ENCODE assay signal across 10 mouse cellular contexts in genomic region chr16:95573163-95573562, GRCm38 (mm10). TPM values are rescaled to one million over a fixed set of nuclear protein-coding genes. Genes with fewer than 3 reads are reported as not detected.
DNase-seq lines count a peak whose midpoint lies in the region; ATAC-seq and TF ChIP-seq lines count a peak whose summit lies in the region.
"Had no signal": no experiment of that assay in that cellular context is flagged by ENCODE, and none has a peak within 500 bp of the region (broad histone marks: within the 10 kb centered on the region; RNA-seq: fewer than 3 reads in every experiment).

No protein-coding gene starts in this region.

- 0 out of 2 replicates have a peak, but pooled peaks cover 4% of the 10 kb centered on the region for H3K36me3 ChIP-seq in limb, embryonic 14.5 days (ENCODE audit: control insufficient read depth, insufficient read depth, low read length)
- H3K36me3 ChIP-seq in forebrain, postnatal 0 days (ENCODE audit: insufficient read depth), result no peaks in the 10 kb centered on the region
- no peaks in the 10 kb centered on the region for H3K36me3 ChIP-seq in midbrain, embryonic 14.5 days (ENCODE audit: control insufficient read depth, insufficient read depth, low read length)

- peak; percentile 27; the same call in 1 of the 2 replicates for ATAC-seq in limb, embryonic 14.5 days (ENCODE audit: low FRiP score, low read depth)
- no peak for ATAC-seq in forebrain, postnatal 0 days
- no peak for ATAC-seq in megakaryocyte, adult 5-6 weeks (ENCODE audit: poor library complexity, severe bottlenecking)
- no peak for ATAC-seq in midbrain, embryonic 14.5 days (ENCODE audit: low FRiP score, low TSS enrichment)
- ATAC-seq: inflammation-experienced regulatory T-cells, adult 6 months had no signal

- WGBS in limb, embryonic 14.5 days, result 36% methylated on average over 13 of the region's 13 CpGs
- 65% methylated on average over 13 of the region's 13 CpGs for WGBS in forebrain, postnatal 0 days
- WGBS in midbrain, embryonic 14.5 days, result 81% methylated on average over 13 of the region's 13 CpGs

- DNase-seq in 3T3-L1 (ENCODE audit: low read depth, low spot score), result peak; percentile 22
- DNase-seq in Muller cell, postnatal 12 days (ENCODE audit: inconsistent ontology term), result peak; percentile 28
- DNase-seq in heart, postnatal 25 days (ENCODE audit: low spot score), result peak; percentile 23
- peak; percentile 47 for DNase-seq in limb, embryonic 14.5 days (ENCODE audit: low spot score)
- DNase-seq in forebrain, postnatal 0 days, result no peak
- no peak for DNase-seq in midbrain, embryonic 14.5 days
- DNase-seq: lung, embryonic 14.5 days; thymus, adult 18-20 months had no signal

- intact Hi-C loops in heart, postnatal 25 days (cut with DNase I), result loop anchor here (5.0 to 10.0 kb wide), 2 partner anchors 106 to 378 kb away; no protein-coding TSS in a partner anchor

- TF ChIP-seq POLR2A in limb, embryonic 14.5 days (IDR thresholded peaks at IDR 0.05; ENCODE audit: borderline replicate concordance, extremely low read depth, insufficient read depth, insufficient read length), result no peak

- H3K4me3 ChIP-seq in limb, embryonic 14.5 days (replicated peaks; ENCODE audit: low read length), result no peak overlapping the region
- no peak overlapping the region for H3K4me3 ChIP-seq in forebrain, postnatal 0 days (ENCODE audit: low read depth, low read length)
- H3K4me3 ChIP-seq in midbrain, embryonic 14.5 days (replicated peaks; ENCODE audit: low read depth, low read length), result no peak overlapping the region

- H3K9ac ChIP-seq in limb, embryonic 14.5 days (ENCODE audit: low read depth, low read length, severe bottlenecking), result peak overlapping the region; percentile 4; the same call in 1 of the 2 replicates
- no peak overlapping the region for H3K9ac ChIP-seq in forebrain, postnatal 0 days
- H3K9ac ChIP-seq in midbrain, embryonic 14.5 days (replicated peaks; ENCODE audit: low read length), result no peak overlapping the region
- H3K9ac ChIP-seq: lung, embryonic 14.5 days had no signal

- H3K9me3 ChIP-seq in limb, embryonic 14.5 days (ENCODE audit: control insufficient read depth, low read length), result no peaks in the 10 kb centered on the region
- no peaks in the 10 kb centered on the region for H3K9me3 ChIP-seq in forebrain, postnatal 0 days (ENCODE audit: low read length)
- no peaks in the 10 kb centered on the region for H3K9me3 ChIP-seq in midbrain, embryonic 14.5 days (ENCODE audit: control insufficient read depth, low read length)

- peaks cover 43% of the 10 kb centered on the region for H3K4me1 ChIP-seq in limb, embryonic 14.5 days (ENCODE audit: control insufficient read depth, insufficient read depth, low read length)
- H3K4me1 ChIP-seq in forebrain, postnatal 0 days (ENCODE audit: insufficient read depth), result no peaks in the 10 kb centered on the region
- no peaks in the 10 kb centered on the region for H3K4me1 ChIP-seq in midbrain, embryonic 14.5 days (ENCODE audit: control insufficient read depth, insufficient read depth, low read length)

- H3K27me3 ChIP-seq in limb, embryonic 14.5 days (ENCODE audit: control insufficient read depth, insufficient read depth, low read length), result no peaks in the 10 kb centered on the region
- no peaks in the 10 kb centered on the region for H3K27me3 ChIP-seq in forebrain, postnatal 0 days (ENCODE audit: insufficient read depth, low read length)
- no peaks in the 10 kb centered on the region for H3K27me3 ChIP-seq in midbrain, embryonic 14.5 days (ENCODE audit: control insufficient read depth, insufficient read depth, low read length)

- 0 out of 2 replicates have a peak overlapping the region, but pooled peaks have one; percentile 13 for H3K4me2 ChIP-seq in limb, embryonic 14.5 days (replicated peaks; ENCODE audit: low read depth, low read length, severe bottlenecking)
- no peak overlapping the region for H3K4me2 ChIP-seq in forebrain, postnatal 0 days (ENCODE audit: low read depth)
- no peak overlapping the region for H3K4me2 ChIP-seq in midbrain, embryonic 14.5 days (ENCODE audit: low read length)
- H3K4me2 ChIP-seq: lung, embryonic 14.5 days had no signal

- TF ChIP-seq CTCF in forebrain, postnatal 0 days (IDR thresholded peaks at IDR 0.05; ENCODE audit: low read depth), result no peak

- H3K27ac ChIP-seq in limb, embryonic 14.5 days (replicated peaks; ENCODE audit: low read depth, low read length), result peak overlapping the region; percentile 69
- no peak overlapping the region for H3K27ac ChIP-seq in forebrain, postnatal 0 days (ENCODE audit: low read depth, low read length)
- H3K27ac ChIP-seq in midbrain, embryonic 14.5 days (replicated peaks; ENCODE audit: low read depth, low read length), result no peak overlapping the region

RNA-seq across cellular contexts. Expression of gene Erg, which starts 13.2 kb away (rescaled TPM):
- 10 to 100 TPM; 29.8 to 33.0 TPM for total RNA-seq in heart, postnatal 25 days (2021)
- polyA plus RNA-seq in limb, embryonic 14.5 days (2012; rRNA removed), result 40.6 and 52.5 TPM in 2 replicates
- 18.9 and 21.6 TPM in 2 replicates for polyA plus RNA-seq in limb, embryonic 14.5 days (2014; fragmentation: Nextera tagmentation; extraction: Ambion mirVana)
- total RNA-seq in forebrain, postnatal 0 days (2014; rRNA removed), result 3.9 and 6.4 TPM in 2 replicates
- polyA plus RNA-seq in forebrain, postnatal 0 days (2015; fragmentation: Nextera tagmentation; extraction: Ambion mirVana), result 0.99 and 1.8 TPM in 2 replicates
- total RNA-seq in megakaryocyte, adult 5-6 weeks (2015), result 3.5 and 3.7 TPM in 2 replicates
- 6.2 and 8.9 TPM in 2 replicates for total RNA-seq in megakaryocyte, adult 5-6 weeks (2017)
- polyA plus RNA-seq in midbrain, embryonic 14.5 days (2014; fragmentation: Nextera tagmentation; extraction: Ambion mirVana), result 0.40 and 1.3 TPM in 2 replicates
- polyA plus RNA-seq: inflammation-experienced regulatory T-cells, adult 6 months had no signal

Comparison
In these comparisons a context has a peak if more than half of its experiments do, and no peak if none do; other contexts are left out.
1. DNase-seq: peak in 3T3-L1 (single experiment), Muller cell, postnatal 12 days (single experiment), heart, postnatal 25 days (single experiment) and limb, embryonic 14.5 days (single experiment); none in forebrain, postnatal 0 days (single experiment) and midbrain, embryonic 14.5 days (single experiment).